Mouse (Mus musculus) kidney, embryonic 15.5 days (tissue): Measurements from ENCODE around the gene Eftud2. TPM values are rescaled to one million over a fixed set of nuclear protein-coding genes. Genes with fewer than 3 reads are reported as not detected.

Source experiments
- ATAC-seq: fragments of 200-750 bp; cut with Nextera tagmentation; replicated peaks from 2 replicates; pipeline ENCODE4 v1.8.0; 2017; ENCODE audit warnings: moderate TSS enrichment; ENCODE audit not compliant: low FRiP score
- H3K27ac ChIP-seq: fragments of 300-500 bp; sonication (generic); 2 replicates; pipeline ENCODE4 v1.5.1; 2015; ENCODE audit warnings: mild to moderate bottlenecking, inconsistent platforms
- H3K27me3 ChIP-seq: fragments of 300-500 bp; sonication (generic); 2 replicates; pipeline ENCODE4 v1.6.1; 2015; ENCODE audit warnings: inconsistent platforms
- H3K36me3 ChIP-seq: fragments of 300-500 bp; sonication (generic); 2 replicates; pipeline ENCODE4 v1.6.1; 2015; ENCODE audit warnings: inconsistent platforms
- H3K4me1 ChIP-seq: fragments of 300-500 bp; sonication (generic); 2 replicates; pipeline ENCODE4 v1.6.1; 2015; ENCODE audit warnings: inconsistent platforms
- H3K4me2 ChIP-seq: fragments of 300-500 bp; sonication (generic); 2 replicates; pipeline ENCODE4 v1.6.1; 2015; ENCODE audit warnings: moderate library complexity, mild to moderate bottlenecking, inconsistent platforms
- H3K4me3 ChIP-seq: fragments of 300-500 bp; sonication (generic); replicated peaks from 2 replicates; pipeline ENCODE4 v1.5.1; 2015; ENCODE audit warnings: mild to moderate bottlenecking, inconsistent platforms
- H3K9ac ChIP-seq: fragments of 300-500 bp; sonication (generic); 2 replicates; pipeline ENCODE4 v1.6.1; 2015; ENCODE audit warnings: mild to moderate bottlenecking, inconsistent platforms
- H3K9me3 ChIP-seq: fragments of 300-500 bp; sonication (generic); replicated peaks from 2 replicates; pipeline ENCODE4 v1.6.1; 2016; ENCODE audit warnings: inconsistent platforms
- WGBS: fragments of 180-500 bp; shearing (Covaris S2); methylation state at CpG from one replicate; pipeline ENCODE4 v1.1.7; 2015; ENCODE audit warnings: mixed read lengths; 5-methylcytosine and 5-hydroxymethylcytosine counted together
- polyA plus RNA-seq: library from polyadenylated mRNA; unstranded; fragments of >200 nt; fragmentation: Nextera tagmentation; extraction: Ambion mirVana; gene quantifications from 2 replicates; pipeline ENCODE4 v1.2.1, GENCODE M21; 2015

The Eftud2 gene
- polyA plus RNA-seq, result 210 and 240 TPM in 2 replicates

- H3K36me3 ChIP-seq, result peaks cover 22% of the 10 kb centered on the region
- peak within 1 kb of the TSS; percentile 85 for H3K27ac ChIP-seq
- peak; percentile 91 for ATAC-seq
- H3K4me1 ChIP-seq, result peaks cover 19% of the 10 kb centered on the region
- H3K9me3 ChIP-seq, result no peaks in the 10 kb centered on the region
- peaks cover 12% of the 10 kb centered on the region; the same call in 1 of the 2 replicates for H3K27me3 ChIP-seq
- WGBS, result under 1% methylated on average over 62 of the region's 62 CpGs
- peak within 1 kb of the TSS; percentile 84 for H3K4me2 ChIP-seq
- peak within 1 kb of the TSS; percentile 71 for H3K4me3 ChIP-seq
- peak within 1 kb of the TSS; percentile 75 for H3K9ac ChIP-seq
Observed at GRCm38 (mm10) chr11:102880585-102881313, at the start of gene Eftud2, which contains the start of gene Ccdc103. TSS of gene Eftud2 (minus strand) at chr11:102880985. TSS of gene Ccdc103 (plus strand) at chr11:102881204.

- peaks cover 33% of the 10 kb centered on the region for H3K4me1 ChIP-seq
- WGBS, result 1% methylated on average over 10 of the region's 10 CpGs
- no peaks in the 10 kb centered on the region for H3K27me3 ChIP-seq
- H3K9me3 ChIP-seq, result no peaks in the 10 kb centered on the region
- H3K36me3 ChIP-seq, result 0 out of 2 replicates have a peak, but pooled peaks cover 6% of the 10 kb centered on the region
- peak overlapping the region; percentile 87 for H3K4me3 ChIP-seq
- 0 out of 2 replicates have a peak, but pooled peaks have one; percentile 37 for ATAC-seq
- peak overlapping the region; percentile 55 for H3K9ac ChIP-seq
- peak overlapping the region; percentile 97 for H3K27ac ChIP-seq
- H3K4me2 ChIP-seq, result peak overlapping the region; percentile 71
Observed at GRCm38 (mm10) chr11:102925351-102925717, 44.5 kb upstream of the Eftud2 start.

- Histone ChIP-seq H3K9me3 (no peaks in the 10 kb centered on the region), H3K4me1 (peaks cover 33% of the 10 kb centered on the region), H3K9ac (peak within 1 kb of the TSS; percentile 72), H3K36me3 (peaks cover 6% of the 10 kb centered on the region; the same call in 1 of the 2 replicates), H3K4me2 (peak within 1 kb of the TSS; percentile 71), H3K27me3 (no peaks in the 10 kb centered on the region), H3K4me3 (peak within 1 kb of the TSS; percentile 87), H3K27ac (peak within 1 kb of the TSS; percentile 97)
- peak; percentile 93 for ATAC-seq
- WGBS, result under 1% methylated on average over 62 of the region's 62 CpGs
Observed at GRCm38 (mm10) chr11:102924557-102925350, 44.0 kb upstream of the Eftud2 start, which contains the start of gene Kif18b. TSS of gene Kif18b (minus strand) at chr11:102925124.

GRCm38 (mm10) chr11:102921491-102921890 is 40.7 kb upstream of the Eftud2 start:
- Histone ChIP-seq H3K4me3 (no peak overlapping the region), H3K9ac (no peak overlapping the region), H3K27me3 (no peaks in the 10 kb centered on the region), H3K36me3 (peaks cover 14% of the 10 kb centered on the region), H3K9me3 (no peaks in the 10 kb centered on the region), H3K4me2 (no peak overlapping the region; the same call in 1 of the 2 replicates), H3K27ac (no peak overlapping the region), H3K4me1 (peaks cover 33% of the 10 kb centered on the region)
- 77% methylated on average over 6 of the region's 6 CpGs for WGBS
- no peak for ATAC-seq

GRCm38 (mm10) chr11:102918077-102918476 is 37.3 kb upstream of the Eftud2 start:
- H3K27me3 ChIP-seq, result no peaks in the 10 kb centered on the region
- 80% methylated on average over 4 of the region's 4 CpGs for WGBS
- no peak overlapping the region for H3K9ac ChIP-seq
- peaks cover 48% of the 10 kb centered on the region for H3K36me3 ChIP-seq
- peaks cover 19% of the 10 kb centered on the region for H3K4me1 ChIP-seq
- no peak overlapping the region for H3K4me2 ChIP-seq
- no peaks in the 10 kb centered on the region for H3K9me3 ChIP-seq
- H3K4me3 ChIP-seq, result no peak overlapping the region
- H3K27ac ChIP-seq, result no peak overlapping the region
- no peak for ATAC-seq

- Histone ChIP-seq H3K27ac (no peak overlapping the region), H3K4me3 (no peak overlapping the region), H3K9me3 (no peaks in the 10 kb centered on the region), H3K27me3 (no peaks in the 10 kb centered on the region), H3K4me2 (no peak overlapping the region), H3K9ac (no peak overlapping the region), H3K4me1 (no peaks in the 10 kb centered on the region), H3K36me3 (peaks cover 68% of the 10 kb centered on the region)
- ATAC-seq, result no peak
- 90% methylated on average over 9 of the region's 9 CpGs for WGBS
Observed at GRCm38 (mm10) chr11:102915380-102915779, 34.6 kb upstream of the Eftud2 start.

GRCm38 (mm10) chr11:102911376-102911775 is 30.6 kb upstream of the Eftud2 start:
- no peak overlapping the region for H3K27ac ChIP-seq
- no peak for ATAC-seq
- H3K36me3 ChIP-seq, result peaks cover 99% of the 10 kb centered on the region
- no peaks in the 10 kb centered on the region for H3K27me3 ChIP-seq
- no peak overlapping the region for H3K4me2 ChIP-seq
- H3K9ac ChIP-seq, result no peak overlapping the region
- H3K4me3 ChIP-seq, result no peak overlapping the region
- no peaks in the 10 kb centered on the region for H3K4me1 ChIP-seq
- 64% methylated on average over 7 of the region's 7 CpGs for WGBS
- H3K9me3 ChIP-seq, result no peaks in the 10 kb centered on the region

- H3K4me2 ChIP-seq, result no peak overlapping the region
- H3K27ac ChIP-seq, result no peak overlapping the region
- no peak overlapping the region for H3K4me3 ChIP-seq
- peaks cover 39% of the 10 kb centered on the region for H3K36me3 ChIP-seq
- no peaks in the 10 kb centered on the region for H3K9me3 ChIP-seq
- no peak overlapping the region for H3K9ac ChIP-seq
- H3K4me1 ChIP-seq, result peaks cover 12% of the 10 kb centered on the region; the same call in 1 of the 2 replicates
- 71% methylated on average over 7 of the region's 7 CpGs for WGBS
- peaks cover 15% of the 10 kb centered on the region for H3K27me3 ChIP-seq
- no peak for ATAC-seq
Observed at GRCm38 (mm10) chr11:102903654-102904053, 22.9 kb upstream of the Eftud2 start.

- no peak overlapping the region for H3K27ac ChIP-seq
- no peak overlapping the region for H3K4me2 ChIP-seq
- peaks cover 14% of the 10 kb centered on the region for H3K4me1 ChIP-seq
- no peak overlapping the region for H3K4me3 ChIP-seq
- no peaks in the 10 kb centered on the region for H3K9me3 ChIP-seq
- no peak for ATAC-seq
- peaks cover 24% of the 10 kb centered on the region for H3K36me3 ChIP-seq
- H3K27me3 ChIP-seq, result peaks cover 20% of the 10 kb centered on the region
- WGBS, result 77% methylated on average over 5 of the region's 5 CpGs
- H3K9ac ChIP-seq, result no peak overlapping the region
Observed at GRCm38 (mm10) chr11:102902107-102902506, 21.3 kb upstream of the Eftud2 start.

GRCm38 (mm10) chr11:102901199-102901598 is 20.4 kb upstream of the Eftud2 start:
- Histone ChIP-seq H3K4me2 (no peak overlapping the region), H3K27ac (no peak overlapping the region), H3K9me3 (no peaks in the 10 kb centered on the region), H3K4me3 (no peak overlapping the region), H3K4me1 (peaks cover 22% of the 10 kb centered on the region), H3K36me3 (peaks cover 15% of the 10 kb centered on the region), H3K9ac (no peak overlapping the region), H3K27me3 (peaks cover 29% of the 10 kb centered on the region)
- 0 out of 2 replicates have a peak, but pooled peaks have one; percentile 7 for ATAC-seq
- 58% methylated on average over 4 of the region's 4 CpGs for whole genome bisulfite sequencing

GRCm38 (mm10) chr11:102900763-102901162 is 20.0 kb upstream of the Eftud2 start, which contains the start of gene Gfap:
TSS of gene Gfap (minus strand) at chr11:102900912.
- ATAC-seq, result peak; percentile 47; the same call in 1 of the 2 replicates
- Histone ChIP-seq H3K4me2 (no peak within 1 kb of the TSS), H3K36me3 (peaks cover 10% of the 10 kb centered on the region), H3K4me3 (no peak within 1 kb of the TSS), H3K4me1 (peaks cover 22% of the 10 kb centered on the region), H3K9ac (0 out of 2 replicates have a peak within 1 kb of the TSS, but pooled peaks have one; percentile 2), H3K9me3 (no peaks in the 10 kb centered on the region), H3K27ac (no peak within 1 kb of the TSS), H3K27me3 (peaks cover 34% of the 10 kb centered on the region)
- 10% methylated on average over 7 of the region's 7 CpGs for WGBS

GRCm38 (mm10) chr11:102898408-102898807 is 17.6 kb upstream of the Eftud2 start:
- no peaks in the 10 kb centered on the region for H3K36me3 ChIP-seq
- peaks cover 57% of the 10 kb centered on the region for H3K27me3 ChIP-seq
- H3K9ac ChIP-seq, result no peak overlapping the region
- H3K4me2 ChIP-seq, result no peak overlapping the region
- no peak for ATAC-seq
- no peak overlapping the region for H3K4me3 ChIP-seq
- no peaks in the 10 kb centered on the region for H3K9me3 ChIP-seq
- WGBS, result 84% methylated on average over 9 of the region's 9 CpGs
- no peak overlapping the region for H3K27ac ChIP-seq
- H3K4me1 ChIP-seq, result peaks cover 25% of the 10 kb centered on the region
